In genomic region chr5:139378986-139379629, GRCm38 (mm10) we compare ENCODE assay signal across 9 mouse cellular contexts. TPM values are rescaled to one million over a fixed set of nuclear protein-coding genes. Genes with fewer than 3 reads are reported as not detected.
DNase-seq lines count a peak whose midpoint lies in the region; ATAC-seq and TF ChIP-seq lines count a peak whose summit lies in the region.
"Had no signal": no experiment of that assay in that cellular context is flagged by ENCODE, and none has a peak within 500 bp of the region (broad histone marks: within the 10 kb centered on the region; RNA-seq: fewer than 3 reads in every experiment).

No protein-coding gene starts in this region.

- H3K9ac ChIP-seq in heart, adult 2 months (ENCODE audit: low read depth, low read length) = peak overlapping the region; percentile 36; the same call in 1 of the 2 replicates
- H3K9ac ChIP-seq in lung, embryonic 14.5 days = no peak overlapping the region
- no peak overlapping the region for H3K9ac ChIP-seq in stomach, embryonic 15.5 days

- 16% methylated on average over 21 of the region's 21 CpGs for WGBS in heart, adult 2 months
- WGBS in lung, embryonic 14.5 days = 16% methylated on average over 21 of the region's 21 CpGs
- 38% methylated on average over 21 of the region's 21 CpGs for WGBS in stomach, embryonic 15.5 days

- no peak for TF ChIP-seq CTCF in heart, adult 2 months (IDR thresholded peaks at IDR 0.05)
- TF ChIP-seq CTCF in lung, embryonic 14.5 days (IDR thresholded peaks at IDR 0.05; ENCODE audit: low read depth) = no peak

- peak; percentile 62 for ATAC-seq in lung, embryonic 14.5 days (ENCODE audit: insufficient read depth)
- peak; percentile 12; the same call in 1 of the 2 replicates for ATAC-seq in stomach, embryonic 15.5 days (ENCODE audit: insufficient read depth, low FRiP score, low read depth)
- no peak for ATAC-seq in activated CD4-positive, CD25-positive, alpha-beta regulatory T cell, adult 4 months

- H3K79me2 ChIP-seq in heart, adult 2 months (replicated peaks; ENCODE audit: control insufficient read depth, insufficient read depth, low read length) = no peaks in the 10 kb centered on the region

- H3K4me2 ChIP-seq in lung, embryonic 14.5 days = peak overlapping the region; percentile 90
- H3K4me2 ChIP-seq in stomach, embryonic 15.5 days = peak overlapping the region; percentile 12; the same call in 1 of the 2 replicates

- TF ChIP-seq EP300 in heart, adult 2 months (IDR thresholded peaks at IDR 0.05; ENCODE audit: insufficient read depth, low read depth, low read length) = peak; percentile 96

- intact Hi-C loops in heart, adult 2 months (cut with DNase I) = no loop called here

- TF ChIP-seq POLR2A in heart, adult 2 months (IDR thresholded peaks at IDR 0.05; ENCODE audit: insufficient read depth, low read depth, low read length) = peak; percentile 50; the same call in 1 of the 2 replicates

- peak overlapping the region; percentile 5; the same call in 1 of the 2 replicates for H3K4me3 ChIP-seq in heart, adult 2 months
- no peak overlapping the region for H3K4me3 ChIP-seq in lung, embryonic 14.5 days (ENCODE audit: low read depth, low read length)
- H3K4me3 ChIP-seq in stomach, embryonic 15.5 days (replicated peaks) = no peak overlapping the region

- H3K36me3 ChIP-seq in heart, adult 2 months (ENCODE audit: control insufficient read depth, insufficient read depth, low read length) = peaks cover 2% of the 10 kb centered on the region; the same call in 1 of the 2 replicates
- H3K36me3 ChIP-seq in lung, embryonic 14.5 days (ENCODE audit: insufficient read depth) = no peaks in the 10 kb centered on the region
- no peaks in the 10 kb centered on the region for H3K36me3 ChIP-seq in stomach, embryonic 15.5 days

- H3K27ac ChIP-seq in heart, adult 2 months = peak overlapping the region; percentile 98
- H3K27ac ChIP-seq in lung, embryonic 14.5 days (ENCODE audit: low read depth) = peak overlapping the region; percentile 85
- peak overlapping the region; percentile 79 for H3K27ac ChIP-seq in stomach, embryonic 15.5 days

- peak; percentile 52 for DNase-seq in cerebellum, adult 11-12 months
- no peak for DNase-seq in cerebellum, adult 8-10 months
- DNase-seq in adrenal gland, postnatal 36 days = peak; percentile 86 to 87
- DNase-seq in heart, adult 2 months = peak; percentile 79 to 90
- DNase-seq in kidney, adult 18-20 months = peak; percentile 91
- DNase-seq in lung, embryonic 14.5 days = peak; percentile 87

- no peaks in the 10 kb centered on the region for H3K9me3 ChIP-seq in lung, embryonic 14.5 days (ENCODE audit: low read depth, low read length)
- no peaks in the 10 kb centered on the region for H3K9me3 ChIP-seq in stomach, embryonic 15.5 days

- no peaks in the 10 kb centered on the region for H3K27me3 ChIP-seq in heart, adult 2 months (ENCODE audit: control insufficient read depth, insufficient read depth, low read length)
- H3K27me3 ChIP-seq in lung, embryonic 14.5 days (ENCODE audit: insufficient read depth, low read length) = no peaks in the 10 kb centered on the region
- H3K27me3 ChIP-seq in stomach, embryonic 15.5 days (replicated peaks) = no peaks in the 10 kb centered on the region

- H3K4me1 ChIP-seq in heart, adult 2 months (ENCODE audit: control insufficient read depth, insufficient read depth, low read length) = peaks cover 43% of the 10 kb centered on the region
- H3K4me1 ChIP-seq in lung, embryonic 14.5 days (ENCODE audit: insufficient read depth) = peaks cover 40% of the 10 kb centered on the region
- peaks cover 49% of the 10 kb centered on the region for H3K4me1 ChIP-seq in stomach, embryonic 15.5 days

RNA-seq across cellular contexts. Expression of gene Gpr146, which starts 1.6 kb away (rescaled TPM):
- total RNA-seq in adrenal gland, postnatal 36 days (2021) = 10 to 100 TPM; 15.2 to 17.9 TPM
- total RNA-seq in heart, adult 2 months (2021) = 10 to 100 TPM; 42.9 to 56.6 TPM
- polyA plus RNA-seq in heart, adult 2 months (2012; rRNA removed) = 62.4 and 77.0 TPM in 2 replicates
- 3.5 and 4.3 TPM in 2 replicates for polyA plus RNA-seq in lung, embryonic 14.5 days (2014; fragmentation: Nextera tagmentation; extraction: Ambion mirVana)
- polyA plus RNA-seq in stomach, embryonic 15.5 days (2015; fragmentation: Nextera tagmentation; extraction: Ambion mirVana) = 2.7 and 3.3 TPM in 2 replicates
- polyA plus RNA-seq in activated CD4-positive, CD25-positive, alpha-beta regulatory T cell, adult 4 months (2017; shearing (Covaris generic)) = 1 to 10 TPM; 8.1 to 8.8 TPM

RNA-seq across cellular contexts. Expression of gene C130050O18Rik, which starts 26.0 kb away (rescaled TPM):
- total RNA-seq in adrenal gland, postnatal 36 days (2021) = under 1 TPM; 0.49 to 0.79 TPM
- total RNA-seq in heart, adult 2 months (2021) = 1 to 10 TPM in 1 of 2 experiments, under 1 TPM in 1; 0.68 to 1.1 TPM
- polyA plus RNA-seq in heart, adult 2 months (2012; rRNA removed) = 0.98 and 1.1 TPM in 2 replicates
- polyA plus RNA-seq in lung, embryonic 14.5 days (2014; fragmentation: Nextera tagmentation; extraction: Ambion mirVana) = 1.1 TPM in 2 replicates
- 0.72 and 1.1 TPM in 2 replicates for polyA plus RNA-seq in stomach, embryonic 15.5 days (2015; fragmentation: Nextera tagmentation; extraction: Ambion mirVana)
- not detected for polyA plus RNA-seq in activated CD4-positive, CD25-positive, alpha-beta regulatory T cell, adult 4 months (2017; shearing (Covaris generic))

RNA-seq across cellular contexts. Expression of gene Cyp2w1, which starts 26.7 kb away (rescaled TPM):
- total RNA-seq in adrenal gland, postnatal 36 days (2021) = not detected
- total RNA-seq in heart, adult 2 months (2021) = not detected
- not detected in 2 replicates for polyA plus RNA-seq in heart, adult 2 months (2012; rRNA removed)
- polyA plus RNA-seq in lung, embryonic 14.5 days (2014; fragmentation: Nextera tagmentation; extraction: Ambion mirVana) = not detected in 2 replicates
- polyA plus RNA-seq in stomach, embryonic 15.5 days (2015; fragmentation: Nextera tagmentation; extraction: Ambion mirVana) = 8.5 and 11.6 TPM in 2 replicates
- polyA plus RNA-seq in activated CD4-positive, CD25-positive, alpha-beta regulatory T cell, adult 4 months (2017; shearing (Covaris generic)) = not detected
- total RNA-seq: hematopoietic stem cell, adult 5-6 weeks had no signal

RNA-seq across cellular contexts. Expression of gene Cox19, which starts 27.9 kb away (rescaled TPM):
- 10 to 100 TPM; 71.0 to 87.5 TPM for total RNA-seq in adrenal gland, postnatal 36 days (2021)
- 10 to 100 TPM; 82.8 to 94.8 TPM for total RNA-seq in heart, adult 2 months (2021)
- polyA plus RNA-seq in heart, adult 2 months (2012; rRNA removed) = 110 and 112 TPM in 2 replicates
- polyA plus RNA-seq in lung, embryonic 14.5 days (2014; fragmentation: Nextera tagmentation; extraction: Ambion mirVana) = 102 and 106 TPM in 2 replicates
- 109 and 115 TPM in 2 replicates for polyA plus RNA-seq in stomach, embryonic 15.5 days (2015; fragmentation: Nextera tagmentation; extraction: Ambion mirVana)
- polyA plus RNA-seq in activated CD4-positive, CD25-positive, alpha-beta regulatory T cell, adult 4 months (2017; shearing (Covaris generic)) = 10 to 100 TPM; 62.8 to 67.6 TPM

RNA-seq across cellular contexts. Expression of gene Gper1, which starts 43.8 kb away (rescaled TPM):
- 1 to 10 TPM; 2.8 to 4.7 TPM for total RNA-seq in adrenal gland, postnatal 36 days (2021)
- total RNA-seq in heart, adult 2 months (2021) = 1 to 10 TPM; 1.4 to 1.5 TPM
- polyA plus RNA-seq in heart, adult 2 months (2012; rRNA removed) = 2.0 and 4.9 TPM in 2 replicates
- polyA plus RNA-seq in lung, embryonic 14.5 days (2014; fragmentation: Nextera tagmentation; extraction: Ambion mirVana) = 5.5 and 5.9 TPM in 2 replicates
- polyA plus RNA-seq in stomach, embryonic 15.5 days (2015; fragmentation: Nextera tagmentation; extraction: Ambion mirVana) = 2.0 and 2.7 TPM in 2 replicates
- not detected for polyA plus RNA-seq in activated CD4-positive, CD25-positive, alpha-beta regulatory T cell, adult 4 months (2017; shearing (Covaris generic))
- total RNA-seq: hematopoietic stem cell, adult 5-6 weeks had no signal
